Mouse (Mus musculus): ENCODE results near the gene Olfr564. TPM values are rescaled to one million over a fixed set of nuclear protein-coding genes. Genes with fewer than 3 reads are reported as not detected.

Olfr564 gene
- polyA plus RNA-seq (2012; rRNA removed): not detected in 2 replicates

DNA sequence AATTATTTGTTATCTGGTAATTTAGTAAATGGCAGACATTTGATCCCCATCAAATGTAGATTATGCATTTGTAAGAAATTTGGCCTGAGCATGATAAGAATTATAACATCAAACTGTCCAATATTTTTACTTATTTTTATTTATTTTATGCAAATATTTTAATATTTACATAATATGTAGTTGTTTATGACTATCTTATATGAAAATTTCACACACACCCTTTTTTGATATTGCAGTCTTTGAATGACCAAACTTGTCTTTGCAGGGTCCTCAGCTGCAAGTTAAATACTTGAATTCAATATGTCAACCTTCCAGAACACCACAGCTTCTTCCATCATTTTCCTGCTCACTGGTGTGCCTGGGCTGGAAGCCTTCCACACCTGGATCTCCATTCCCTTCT lies at the start of gene Olfr564:
Gene Olfr564, plus strand, starts transcription at position 301 of the 400 bp plus-strand sequence.

GRCm38 (mm10) chr7:102759266-102759665 lies 44.0 kb upstream of the Olfr564 start, which contains the start of the genes Olfr560 and Olfr78:
TSS of gene Olfr560 (minus strand) at chr7:102759366.
TSS of gene Olfr78 (minus strand) at chr7:102759471.

DNA sequence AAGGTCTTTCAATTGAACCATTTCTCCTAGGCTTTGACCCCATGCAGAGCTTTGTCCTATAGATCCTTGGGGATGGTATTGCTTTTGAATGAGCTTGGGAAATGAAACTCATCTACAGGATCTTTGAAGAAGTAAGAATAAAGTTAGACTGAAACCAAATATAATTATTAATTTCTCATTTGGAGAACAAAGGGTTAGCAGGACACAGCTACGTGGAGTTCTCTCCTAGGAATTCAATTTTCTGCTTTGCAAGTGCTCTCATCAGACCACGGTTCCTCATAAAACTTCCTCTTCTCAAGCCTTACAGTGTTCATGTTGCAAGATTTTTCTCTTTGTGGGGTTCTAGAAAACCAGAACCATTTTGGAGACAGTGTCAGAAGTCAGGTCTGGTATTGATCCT lies 32.4 kb upstream of the Olfr564 start, which contains the start of gene Olfr561:
Gene Olfr561, plus strand, starts transcription at position 301 of the 400 bp plus-strand sequence.

Other genes with a start within 250 kb of the Olfr564 start
- gene Trim21, start 238.0 kb upstream of the Olfr564 start, polyA plus RNA-seq (2012; rRNA removed): 3.5 and 4.1 TPM in 2 replicates
- not detected in 2 replicates for gene Olfr550, start 232.0 kb upstream of the Olfr564 start, polyA plus RNA-seq (2012; rRNA removed)
- not detected in 2 replicates for gene Olfr551, start 211.6 kb upstream of the Olfr564 start, polyA plus RNA-seq (2012; rRNA removed)
- gene Olfr552, start 205.7 kb upstream of the Olfr564 start, polyA plus RNA-seq (2012; rRNA removed): not detected in 2 replicates
- gene Olfr553, start 185.3 kb upstream of the Olfr564 start, polyA plus RNA-seq (2012; rRNA removed): not detected in 2 replicates
- gene Olfr554, start 165.0 kb upstream of the Olfr564 start, polyA plus RNA-seq (2012; rRNA removed): not detected in 2 replicates
- not detected in 2 replicates for gene Olfr555, start 144.7 kb upstream of the Olfr564 start, polyA plus RNA-seq (2012; rRNA removed)
- gene Olfr556, start 138.6 kb upstream of the Olfr564 start, polyA plus RNA-seq (2012; rRNA removed): not detected in 2 replicates
- gene Trim68, start 116.2 kb upstream of the Olfr564 start, polyA plus RNA-seq (2012; rRNA removed): 2.0 and 2.5 TPM in 2 replicates
- not detected in 2 replicates for gene Olfr557, start 107.6 kb upstream of the Olfr564 start, polyA plus RNA-seq (2012; rRNA removed)
- not detected in 2 replicates for gene Olfr558, start 101.3 kb upstream of the Olfr564 start, polyA plus RNA-seq (2012; rRNA removed)
- not detected in 2 replicates for gene Olfr33, start 84.4 kb upstream of the Olfr564 start, polyA plus RNA-seq (2012; rRNA removed)
- gene Olfr559, start 76.0 kb upstream of the Olfr564 start, polyA plus RNA-seq (2012; rRNA removed): not detected in 2 replicates
- not detected in 2 replicates for gene Olfr560, start 44.1 kb upstream of the Olfr564 start, polyA plus RNA-seq (2012; rRNA removed)
- 0.01 and 0.15 TPM in 2 replicates for gene Olfr78, start 44.0 kb upstream of the Olfr564 start, polyA plus RNA-seq (2012; rRNA removed)
- 0.05 TPM in 1 of 2 replicates, not detected in the other for gene Olfr561, start 32.3 kb upstream of the Olfr564 start, polyA plus RNA-seq (2012; rRNA removed)
- not detected in 2 replicates for gene Olfr566, start 55.3 kb downstream of the Olfr564 start, polyA plus RNA-seq (2012; rRNA removed)
- not detected in 2 replicates for gene Olfr568, start 73.6 kb downstream of the Olfr564 start, polyA plus RNA-seq (2012; rRNA removed)
- gene Olfr569, start 87.4 kb downstream of the Olfr564 start, polyA plus RNA-seq (2012; rRNA removed): not detected in 2 replicates
- not detected in 2 replicates for gene Olfr570, start 91.1 kb downstream of the Olfr564 start, polyA plus RNA-seq (2012; rRNA removed)
- not detected in 2 replicates for gene Olfr571, start 114.1 kb downstream of the Olfr564 start, polyA plus RNA-seq (2012; rRNA removed)
- gene Olfr572, start 120.9 kb downstream of the Olfr564 start, polyA plus RNA-seq (2012; rRNA removed): not detected in 2 replicates
- not detected in 2 replicates for gene Olfr573-ps1, start 139.1 kb downstream of the Olfr564 start, polyA plus RNA-seq (2012; rRNA removed)
- gene Olfr574, start 145.0 kb downstream of the Olfr564 start, polyA plus RNA-seq (2012; rRNA removed): not detected in 2 replicates
- 0.03 TPM in 1 of 2 replicates, not detected in the other for gene Olfr575, start 155.3 kb downstream of the Olfr564 start, polyA plus RNA-seq (2012; rRNA removed)
- not detected in 2 replicates for gene Olfr576, start 159.2 kb downstream of the Olfr564 start, polyA plus RNA-seq (2012; rRNA removed)
- not detected in 2 replicates for gene Olfr577, start 172.5 kb downstream of the Olfr564 start, polyA plus RNA-seq (2012; rRNA removed)
- not detected in 2 replicates for gene Olfr578, start 185.8 kb downstream of the Olfr564 start, polyA plus RNA-seq (2012; rRNA removed)
- not detected in 2 replicates for gene Olfr582, start 234.5 kb downstream of the Olfr564 start, polyA plus RNA-seq (2012; rRNA removed)
- not detected in 2 replicates for gene Olfr583, start 247.8 kb downstream of the Olfr564 start, polyA plus RNA-seq (2012; rRNA removed)